Mouse (Mus musculus) left cerebral cortex, adult 8-10 months (tissue): Measurements from ENCODE around the gene Olfr191. TPM values are rescaled to one million over a fixed set of nuclear protein-coding genes. Genes with fewer than 3 reads are reported as not detected.
"Not testable (repeated sequence)": the region's sequence is repeated elsewhere in the genome, so short reads cannot be mapped to it uniquely, and the experiment has no call there.

Source experiments
- DNase-seq, 2 experiments: peaks; one replicate each; pipeline ENCODE4 v3.0.0; 2022; ENCODE audit warnings: low spot score in 2 of 2
- total RNA-seq, 4 experiments: library from RNA; stranded (reverse); gene quantifications; 2 replicates each; pipeline ENCODE4 v1.2.4; 2022

The Olfr191 gene
- not detected for total RNA-seq

GRCm38 (mm10) chr16:59089722-59090121 is at the start of gene Olfr191:
Olfr191 (minus strand) TSS chr16:59089822.
- DNase-seq: not testable (repeated sequence)

GRCm38 (mm10) chr16:59130740-59131139 is 41.1 kb upstream of the Olfr191 start:
- DNase-seq: no peak

- no peak for DNase-seq
Measured at GRCm38 (mm10) chr16:59120969-59121368, 31.3 kb upstream of the Olfr191 start, which contains the start of gene Olfr194. Olfr194 (minus strand) TSS chr16:59121069.

GRCm38 (mm10) chr16:59111781-59112180 is 22.2 kb upstream of the Olfr191 start, which contains the start of gene Olfr193:
Olfr193 (minus strand) TSS chr16:59111881.
- DNase-seq: no peak

GRCm38 (mm10) chr16:59108522-59108921 is 18.9 kb upstream of the Olfr191 start:
- not testable (repeated sequence) for DNase-seq

- no peak for DNase-seq
Measured at GRCm38 (mm10) chr16:59105312-59105711, 15.7 kb upstream of the Olfr191 start.

- not testable (repeated sequence) for DNase-seq
Measured at GRCm38 (mm10) chr16:59081113-59081512, 8.5 kb downstream of the Olfr191 start.

GRCm38 (mm10) chr16:59077905-59078304 is 11.7 kb downstream of the Olfr191 start, which contains the start of gene Olfr190:
Olfr190 (minus strand) TSS chr16:59078005.
- DNase-seq: no peak

- no peak for DNase-seq
Measured at GRCm38 (mm10) chr16:59073520-59073919, 16.1 kb downstream of the Olfr191 start.

- DNase-seq: no peak
Measured at GRCm38 (mm10) chr16:59071755-59072154, 17.9 kb downstream of the Olfr191 start.

GRCm38 (mm10) chr16:59062411-59062810 is 27.2 kb downstream of the Olfr191 start:
- DNase-seq: not testable (repeated sequence)

- DNase-seq: not testable (repeated sequence)
Measured at GRCm38 (mm10) chr16:59049286-59049685, 40.3 kb downstream of the Olfr191 start.

- no peak for DNase-seq
Measured at GRCm38 (mm10) chr16:59048860-59049259, 40.8 kb downstream of the Olfr191 start.

GRCm38 (mm10) chr16:59047579-59047978 is 42.0 kb downstream of the Olfr191 start:
- DNase-seq: no peak

GRCm38 (mm10) chr16:59045835-59046234 is 43.8 kb downstream of the Olfr191 start:
- no peak for DNase-seq

- no peak for DNase-seq
Measured at GRCm38 (mm10) chr16:59039710-59040109, 49.9 kb downstream of the Olfr191 start, which contains the start of gene Olfr187. Olfr187 (minus strand) TSS chr16:59039767.

Other genes with a start within 250 kb of the Olfr191 start
- not detected for gene Olfr177, start 215.1 kb downstream of the Olfr191 start, total RNA-seq
- not detected for gene Olfr178, start 197.8 kb downstream of the Olfr191 start, total RNA-seq
- gene Olfr181, start 161.1 kb downstream of the Olfr191 start, total RNA-seq: not detected
- gene Olfr180, start 160.4 kb downstream of the Olfr191 start, total RNA-seq: not detected
- not detected for gene Olfr183, start 94.5 kb downstream of the Olfr191 start, total RNA-seq
- gene Olfr186, start 59.5 kb downstream of the Olfr191 start, total RNA-seq: not detected
- not detected for gene Olfr187, start 50.1 kb downstream of the Olfr191 start, total RNA-seq
- gene Olfr190, start 11.8 kb downstream of the Olfr191 start, total RNA-seq: not detected
- gene Olfr193, start 22.1 kb upstream of the Olfr191 start, total RNA-seq: not detected
- gene Olfr194, start 31.2 kb upstream of the Olfr191 start, total RNA-seq: not detected
- not detected for gene Olfr195, start 57.2 kb upstream of the Olfr191 start, total RNA-seq
- gene Olfr196, start 80.6 kb upstream of the Olfr191 start, total RNA-seq: not detected
- not detected for gene Olfr198, start 113.7 kb upstream of the Olfr191 start, total RNA-seq
- not detected for gene Olfr199, start 129.9 kb upstream of the Olfr191 start, total RNA-seq
- gene Olfr201, start 182.8 kb upstream of the Olfr191 start, total RNA-seq: not detected
- gene Olfr202, start 197.0 kb upstream of the Olfr191 start, total RNA-seq: not detected
- gene Olfr203, start 209.1 kb upstream of the Olfr191 start, total RNA-seq: not detected
- gene Olfr204, start 228.4 kb upstream of the Olfr191 start, total RNA-seq: under 1 TPM in 1 of 4 experiments, not detected in 3; 0.13 TPM
- gene Olfr205, start 241.3 kb upstream of the Olfr191 start, total RNA-seq: not detected